Mouse (Mus musculus) c-Kit-positive CD71-positive TER-119-negative erythroid progenitor cells, embryonic 14.5 days (primary cell): ENCODE measurements around the gene Rgs5.

ENCODE experiments used
- DNase-seq: peaks from one replicate; pipeline ENCODE4 v3.0.0-alpha.2; 2013; ENCODE audit warnings: low read depth

The Rgs5 gene

GRCm38 (mm10) chr1:169726319-169726718 is 71.0 kb downstream of the Rgs5 start:
- DNase-seq = no peak

- DNase-seq = no peak
Measured at GRCm38 (mm10) chr1:169730599-169731100, 75.3 kb downstream of the Rgs5 start.

- no peak for DNase-seq
Measured at GRCm38 (mm10) chr1:169736139-169736538, 80.8 kb downstream of the Rgs5 start.

- DNase-seq = no peak
Measured at GRCm38 (mm10) chr1:169737231-169737630, 81.9 kb downstream of the Rgs5 start.

- DNase-seq = no peak
Measured at GRCm38 (mm10) chr1:169741147-169741546, 85.8 kb downstream of the Rgs5 start.
